Mouse (Mus musculus) erythroblast, embryonic 14.5 days (primary cell): ENCODE data around the gene Fsd2.

Source experiments
- GATA1 ChIP-seq: IDR thresholded peaks from 2 replicates; pipeline ENCODE4 v1.6.1; 2012; ENCODE audit warnings: low read length, inconsistent platforms, mixed read lengths
- TAL1 ChIP-seq: IDR thresholded peaks from 3 replicates; pipeline ENCODE4 v1.6.1; 2012; ENCODE audit warnings: low read length, inconsistent platforms, mixed read lengths

GRCm38 (mm10) chr7:81570752-81571107, 4.0 kb upstream of the Fsd2 start:
- TF ChIP-seq TAL1 (no peak), GATA1 (no peak)
